Mouse (Mus musculus) embryonic facial prominence, embryonic 11.5 days (tissue): ENCODE results near the gene Gm20716. TPM values are rescaled to one million over a fixed set of nuclear protein-coding genes. Genes with fewer than 3 reads are reported as not detected.

Source experiments
- ATAC-seq: fragments of 200-750 bp; cut with Nextera tagmentation; replicated peaks from 2 replicates; pipeline ENCODE4 v1.8.0; 2017; ENCODE audit warnings: low read depth; ENCODE audit not compliant: insufficient number of reproducible peaks, low FRiP score, low TSS enrichment
- DNase-seq: peaks from one replicate; pipeline ENCODE4 v3.0.0-alpha.2; 2015; ENCODE audit warnings: low spot score
- H3K27ac ChIP-seq: fragments of 300-500 bp; sonication (generic); replicated peaks from 2 replicates; pipeline ENCODE4 v1.5.1; 2014; ENCODE audit warnings: mild to moderate bottlenecking, low read depth, low read length, control low read depth
- H3K27me3 ChIP-seq: fragments of 300-500 bp; sonication (generic); 2 replicates; pipeline ENCODE4 v1.6.1; 2014; ENCODE audit warnings: mild to moderate bottlenecking, low read length, moderate library complexity, mixed read lengths; ENCODE audit not compliant: control insufficient read depth, insufficient read depth
- H3K36me3 ChIP-seq: fragments of 300-500 bp; sonication (generic); replicated peaks from 2 replicates; pipeline ENCODE4 v1.6.1; 2014; ENCODE audit warnings: low read depth, mild to moderate bottlenecking, low read length, moderate library complexity, mixed read lengths; ENCODE audit not compliant: control insufficient read depth, insufficient read depth
- H3K4me1 ChIP-seq: fragments of 300-500 bp; sonication (generic); 2 replicates; pipeline ENCODE4 v1.6.1; 2014; ENCODE audit warnings: low read length, mixed read lengths; ENCODE audit not compliant: control insufficient read depth, insufficient read depth
- H3K4me2 ChIP-seq: fragments of 300-500 bp; sonication (generic); 2 replicates; pipeline ENCODE4 v1.6.1; 2014; ENCODE audit warnings: low read depth, mild to moderate bottlenecking, control low read depth, low read length, moderate library complexity
- H3K4me3 ChIP-seq: fragments of 300-500 bp; sonication (generic); 2 replicates; pipeline ENCODE4 v1.5.1; 2014; ENCODE audit warnings: low read depth, low read length, control low read depth
- H3K9ac ChIP-seq: fragments of 300-500 bp; sonication (generic); replicated peaks from 2 replicates; pipeline ENCODE4 v1.6.1; 2014; ENCODE audit warnings: mild to moderate bottlenecking, control low read depth, low read length
- H3K9me3 ChIP-seq: fragments of 300-500 bp; sonication (generic); replicated peaks from 2 replicates; pipeline ENCODE4 v1.6.1; 2016; ENCODE audit warnings: mild to moderate bottlenecking, low read length, inconsistent platforms, mixed read lengths; ENCODE audit not compliant: control insufficient read depth
- WGBS: fragments of 180-500 bp; shearing (Covaris S2); extraction: QIAGEN DNeasy Blood & Tissue Kit; methylation state at CpG from one replicate; pipeline ENCODE4 v1.1.7; 2014; 5-methylcytosine and 5-hydroxymethylcytosine counted together
- polyA plus RNA-seq: library from polyadenylated mRNA; unstranded; fragments of >200 nt; fragmentation: Nextera tagmentation; extraction: Ambion mirVana; gene quantifications from 2 replicates; pipeline ENCODE4 v1.2.1, GENCODE M21; 2014

Gene Gm20716
- polyA plus RNA-seq, 1 experiment from 2014 or later = 27.2 TPM

GRCm38 (mm10) chr2:168199476-168199875 lies 30.7 kb downstream of the Gm20716 start:
- H3K4me3 ChIP-seq = no peak overlapping the region
- no peak overlapping the region for H3K27ac ChIP-seq
- no peaks in the 10 kb centered on the region for H3K9me3 ChIP-seq
- H3K4me1 ChIP-seq = no peaks in the 10 kb centered on the region; the same call in 1 of the 2 replicates
- no peaks in the 10 kb centered on the region for H3K27me3 ChIP-seq
- DNase-seq (no peak), ATAC-seq (no peak)
- H3K9ac ChIP-seq = no peak overlapping the region
- peaks cover 5% of the 10 kb centered on the region for H3K36me3 ChIP-seq
- WGBS = 93% methylated on average over 4 of the region's 4 CpGs
- no peak overlapping the region for H3K4me2 ChIP-seq

- Histone ChIP-seq H3K27me3 (no peaks in the 10 kb centered on the region), H3K4me1 (no peaks in the 10 kb centered on the region), H3K36me3 (peaks cover 3% of the 10 kb centered on the region), H3K27ac (no peak overlapping the region), H3K4me2 (no peak overlapping the region), H3K9ac (no peak overlapping the region), H3K4me3 (no peak overlapping the region), H3K9me3 (no peaks in the 10 kb centered on the region)
- no peak for DNase-seq
- no peak for ATAC-seq
- 98% methylated on average over 1 of the region's 1 CpGs for WGBS
These were observed 31.7 kb downstream of the Gm20716 start for GRCm38 (mm10) chr2:168198421-168198820.

GRCm38 (mm10) chr2:168195721-168196120 lies 34.4 kb downstream of the Gm20716 start:
- H3K4me1 ChIP-seq = no peaks in the 10 kb centered on the region
- no peaks in the 10 kb centered on the region for H3K27me3 ChIP-seq
- 72% methylated on average over 2 of the region's 2 CpGs for WGBS
- no peak overlapping the region for H3K9ac ChIP-seq
- H3K9me3 ChIP-seq = no peaks in the 10 kb centered on the region
- ATAC-seq (no peak), DNase-seq (no peak)
- H3K36me3 ChIP-seq = no peaks in the 10 kb centered on the region; the same call in 1 of the 2 replicates
- H3K27ac ChIP-seq = no peak overlapping the region
- no peak overlapping the region for H3K4me2 ChIP-seq
- no peak overlapping the region for H3K4me3 ChIP-seq

GRCm38 (mm10) chr2:168193685-168194084 lies 36.5 kb downstream of the Gm20716 start:
- Histone ChIP-seq H3K4me3 (no peak overlapping the region), H3K36me3 (no peaks in the 10 kb centered on the region; the same call in 1 of the 2 replicates), H3K27ac (no peak overlapping the region), H3K9ac (no peak overlapping the region), H3K27me3 (no peaks in the 10 kb centered on the region), H3K4me1 (no peaks in the 10 kb centered on the region), H3K4me2 (no peak overlapping the region), H3K9me3 (no peaks in the 10 kb centered on the region)
- no peak for DNase-seq
- WGBS = 88% methylated on average over 2 of the region's 2 CpGs
- no peak for ATAC-seq

GRCm38 (mm10) chr2:168191856-168192255 lies 38.3 kb downstream of the Gm20716 start:
- H3K4me2 ChIP-seq = no peak overlapping the region
- H3K27me3 ChIP-seq = no peaks in the 10 kb centered on the region
- no peaks in the 10 kb centered on the region for H3K9me3 ChIP-seq
- no peak for ATAC-seq
- WGBS = 98% methylated on average over 2 of the region's 2 CpGs
- no peaks in the 10 kb centered on the region for H3K4me1 ChIP-seq
- no peak overlapping the region for H3K27ac ChIP-seq
- DNase-seq = no peak
- no peak overlapping the region for H3K9ac ChIP-seq
- no peak overlapping the region for H3K4me3 ChIP-seq
- H3K36me3 ChIP-seq = no peaks in the 10 kb centered on the region; the same call in 1 of the 2 replicates

GRCm38 (mm10) chr2:168175946-168176345 lies 54.2 kb downstream of the Gm20716 start:
- Histone ChIP-seq H3K4me3 (no peak overlapping the region), H3K36me3 (no peaks in the 10 kb centered on the region), H3K4me2 (no peak overlapping the region), H3K27ac (no peak overlapping the region), H3K9me3 (no peaks in the 10 kb centered on the region), H3K4me1 (no peaks in the 10 kb centered on the region), H3K9ac (no peak overlapping the region), H3K27me3 (no peaks in the 10 kb centered on the region)
- DNase-seq = no peak
- WGBS = 45% methylated on average over 7 of the region's 7 CpGs
- ATAC-seq = no peak

GRCm38 (mm10) chr2:168170167-168170685 lies 59.9 kb downstream of the Gm20716 start:
- Histone ChIP-seq H3K36me3 (no peaks in the 10 kb centered on the region), H3K4me2 (peak overlapping the region; percentile 33; the same call in 1 of the 2 replicates), H3K4me1 (peaks cover 14% of the 10 kb centered on the region), H3K9me3 (no peaks in the 10 kb centered on the region), H3K9ac (no peak overlapping the region), H3K27ac (peak overlapping the region; percentile 83), H3K27me3 (no peaks in the 10 kb centered on the region), H3K4me3 (no peak overlapping the region)
- ATAC-seq (peak; percentile 17; the same call in 1 of the 2 replicates), DNase-seq (peak; percentile 36)
- 7% methylated on average over 13 of the region's 13 CpGs for WGBS

GRCm38 (mm10) chr2:168169800-168170113 lies 60.4 kb downstream of the Gm20716 start:
- Histone ChIP-seq H3K9me3 (no peaks in the 10 kb centered on the region), H3K9ac (no peak overlapping the region), H3K36me3 (no peaks in the 10 kb centered on the region), H3K4me1 (peaks cover 14% of the 10 kb centered on the region), H3K4me2 (peak overlapping the region; percentile 33), H3K27me3 (no peaks in the 10 kb centered on the region), H3K4me3 (no peak overlapping the region), H3K27ac (peak overlapping the region; percentile 83)
- WGBS = under 1% methylated on average over 9 of the region's 9 CpGs
- DNase-seq (peak; percentile 44), ATAC-seq (peak; percentile 46; the same call in 1 of the 2 replicates)
